Mouse (Mus musculus) hindbrain, embryonic 16.5 days (tissue): ENCODE measurements around the gene Cnga2. TPM values are rescaled to one million over a fixed set of nuclear protein-coding genes. Genes with fewer than 3 reads are reported as not detected.

Source experiments
- ATAC-seq: fragments of 200-750 bp; cut with Nextera tagmentation; 2 replicates; pipeline ENCODE4 v1.8.0; 2017; ENCODE audit warnings: moderate TSS enrichment, moderate library complexity
- H3K27ac ChIP-seq: fragments of 300-500 bp; sonication (generic); 2 replicates; pipeline ENCODE4 v1.5.1; 2014; ENCODE audit warnings: low read depth, mild to moderate bottlenecking, control low read depth, low read length, moderate library complexity
- H3K27me3 ChIP-seq: fragments of 300-500 bp; sonication (generic); replicated peaks from 2 replicates; pipeline ENCODE4 v1.6.1; 2014; ENCODE audit warnings: low read length; ENCODE audit not compliant: control insufficient read depth, insufficient read depth
- H3K36me3 ChIP-seq: fragments of 300-500 bp; sonication (generic); 2 replicates; pipeline ENCODE4 v1.6.1; 2014; ENCODE audit warnings: mild to moderate bottlenecking, low read length, moderate library complexity, mixed read lengths; ENCODE audit not compliant: control insufficient read depth, insufficient read depth
- H3K4me1 ChIP-seq: fragments of 300-500 bp; sonication (generic); 2 replicates; pipeline ENCODE4 v1.6.1; 2014; ENCODE audit warnings: low read depth, low read length; ENCODE audit not compliant: control insufficient read depth, insufficient read depth
- H3K4me2 ChIP-seq: fragments of 300-500 bp; sonication (generic); 2 replicates; pipeline ENCODE4 v1.6.1; 2014; ENCODE audit warnings: mild to moderate bottlenecking, low read length, control low read depth, moderate library complexity
- H3K4me3 ChIP-seq: fragments of 300-500 bp; sonication (generic); 2 replicates; pipeline ENCODE4 v1.5.1; 2014; ENCODE audit warnings: mild to moderate bottlenecking, low read length, control low read depth, moderate library complexity
- H3K9ac ChIP-seq: fragments of 300-500 bp; sonication (generic); 2 replicates; pipeline ENCODE4 v1.6.1; 2014; ENCODE audit warnings: low read depth, mild to moderate bottlenecking, control low read depth, low read length, moderate library complexity
- H3K9me3 ChIP-seq: fragments of 300-500 bp; sonication (generic); 2 replicates; pipeline ENCODE4 v1.6.1; 2014; ENCODE audit warnings: mild to moderate bottlenecking, low read length, moderate library complexity; ENCODE audit not compliant: control insufficient read depth
- WGBS: fragments of 180-500 bp; shearing (Covaris S2); extraction: QIAGEN DNeasy Blood & Tissue Kit; methylation state at CpG from one replicate; pipeline ENCODE4 v1.1.7; 2014; 5-methylcytosine and 5-hydroxymethylcytosine counted together
- polyA plus RNA-seq: library from polyadenylated mRNA; unstranded; fragments of >200 nt; fragmentation: Nextera tagmentation; extraction: Ambion mirVana; gene quantifications from 2 replicates; pipeline ENCODE4 v1.2.1, GENCODE M21; 2015

Cnga2 gene
- 0.19 TPM in 2 replicates for polyA plus RNA-seq

- 90% methylated on average over 3 of the region's 3 CpGs for WGBS
- H3K27ac ChIP-seq, result no peak within 1 kb of the TSS
- no peak within 1 kb of the TSS for H3K9ac ChIP-seq
- no peaks in the 10 kb centered on the region for H3K9me3 ChIP-seq
- H3K4me2 ChIP-seq, result no peak within 1 kb of the TSS
- no peaks in the 10 kb centered on the region for H3K4me1 ChIP-seq
- no peaks in the 10 kb centered on the region for H3K36me3 ChIP-seq
- no peak for ATAC-seq
- no peak within 1 kb of the TSS for H3K4me3 ChIP-seq
- H3K27me3 ChIP-seq, result no peaks in the 10 kb centered on the region
Measured at GRCm38 (mm10) chrX:71991549-71991948, at the start of gene Cnga2. Gene Cnga2 (plus strand): TSS chrX:71991849.

GRCm38 (mm10) chrX:71946631-71947030, 45.0 kb upstream of the Cnga2 start:
- WGBS, result 23% methylated on average over 3 of the region's 3 CpGs
- H3K4me3 ChIP-seq, result no peak overlapping the region
- H3K27me3 ChIP-seq, result no peaks in the 10 kb centered on the region
- no peaks in the 10 kb centered on the region for H3K9me3 ChIP-seq
- H3K27ac ChIP-seq, result no peak overlapping the region
- ATAC-seq, result no peak
- no peak overlapping the region for H3K9ac ChIP-seq
- H3K36me3 ChIP-seq, result no peaks in the 10 kb centered on the region
- no peaks in the 10 kb centered on the region for H3K4me1 ChIP-seq
- no peak overlapping the region for H3K4me2 ChIP-seq

- H3K4me3 ChIP-seq, result no peak overlapping the region
- no peak overlapping the region for H3K9ac ChIP-seq
- no peaks in the 10 kb centered on the region for H3K9me3 ChIP-seq
- ATAC-seq, result no peak
- no peak overlapping the region for H3K4me2 ChIP-seq
- no peaks in the 10 kb centered on the region for H3K36me3 ChIP-seq
- H3K27me3 ChIP-seq, result no peaks in the 10 kb centered on the region
- H3K4me1 ChIP-seq, result no peaks in the 10 kb centered on the region
- H3K27ac ChIP-seq, result no peak overlapping the region
Measured at GRCm38 (mm10) chrX:71958366-71958765, 33.3 kb upstream of the Cnga2 start.

GRCm38 (mm10) chrX:71962073-71963051, 29.3 kb upstream of the Cnga2 start, which contains the start of gene Prrg3:
Gene Prrg3 (plus strand): TSS chrX:71962624.
- WGBS, result 23% methylated on average over 44 of the region's 72 CpGs
- Histone ChIP-seq H3K27ac (peak within 1 kb of the TSS; percentile 73), H3K4me1 (peaks cover 2% of the 10 kb centered on the region; the same call in 1 of the 2 replicates), H3K9ac (peak within 1 kb of the TSS; percentile 74), H3K4me2 (peak within 1 kb of the TSS; percentile 67), H3K4me3 (peak within 1 kb of the TSS; percentile 58), H3K27me3 (no peaks in the 10 kb centered on the region), H3K9me3 (no peaks in the 10 kb centered on the region), H3K36me3 (no peaks in the 10 kb centered on the region; the same call in 1 of the 2 replicates)
- peak; percentile 91 for ATAC-seq

- no peaks in the 10 kb centered on the region for H3K9me3 ChIP-seq
- peak overlapping the region; percentile 58 for H3K4me3 ChIP-seq
- peak overlapping the region; percentile 74 for H3K9ac ChIP-seq
- peak overlapping the region; percentile 67 for H3K4me2 ChIP-seq
- ATAC-seq, result peak; percentile 62; the same call in 1 of the 2 replicates
- H3K4me1 ChIP-seq, result peaks cover 2% of the 10 kb centered on the region; the same call in 1 of the 2 replicates
- peaks cover 2% of the 10 kb centered on the region for H3K36me3 ChIP-seq
- WGBS, result 28% methylated on average over 9 of the region's 9 CpGs
- peak overlapping the region; percentile 73 for H3K27ac ChIP-seq
- H3K27me3 ChIP-seq, result no peaks in the 10 kb centered on the region
Measured at GRCm38 (mm10) chrX:71963275-71963912, 28.3 kb upstream of the Cnga2 start.

- H3K27ac ChIP-seq, result no peak overlapping the region
- H3K9me3 ChIP-seq, result no peaks in the 10 kb centered on the region
- H3K9ac ChIP-seq, result no peak overlapping the region
- peaks cover 2% of the 10 kb centered on the region; the same call in 1 of the 2 replicates for H3K4me1 ChIP-seq
- peaks cover 2% of the 10 kb centered on the region for H3K36me3 ChIP-seq
- ATAC-seq, result no peak
- H3K4me2 ChIP-seq, result no peak overlapping the region
- no peaks in the 10 kb centered on the region for H3K27me3 ChIP-seq
- WGBS, result 75% methylated on average over 1 of the region's 1 CpGs
- no peak overlapping the region for H3K4me3 ChIP-seq
Measured at GRCm38 (mm10) chrX:71968216-71968615, 23.4 kb upstream of the Cnga2 start.

- Histone ChIP-seq H3K4me2 (no peak overlapping the region), H3K9ac (no peak overlapping the region), H3K36me3 (peaks cover 2% of the 10 kb centered on the region), H3K27ac (no peak overlapping the region), H3K4me1 (no peaks in the 10 kb centered on the region), H3K27me3 (no peaks in the 10 kb centered on the region), H3K4me3 (no peak overlapping the region), H3K9me3 (no peaks in the 10 kb centered on the region)
- 82% methylated on average over 6 of the region's 6 CpGs for WGBS
- no peak for ATAC-seq
Measured at GRCm38 (mm10) chrX:71968816-71969215, 22.8 kb upstream of the Cnga2 start.

GRCm38 (mm10) chrX:71971325-71971724, 20.3 kb upstream of the Cnga2 start:
- 60% methylated on average over 5 of the region's 5 CpGs for WGBS
- Histone ChIP-seq H3K9ac (no peak overlapping the region), H3K9me3 (no peaks in the 10 kb centered on the region), H3K36me3 (peaks cover 2% of the 10 kb centered on the region; the same call in 1 of the 2 replicates), H3K4me2 (no peak overlapping the region), H3K27me3 (no peaks in the 10 kb centered on the region), H3K27ac (no peak overlapping the region), H3K4me3 (no peak overlapping the region), H3K4me1 (no peaks in the 10 kb centered on the region)
- no peak for ATAC-seq

- Histone ChIP-seq H3K27me3 (no peaks in the 10 kb centered on the region), H3K9me3 (no peaks in the 10 kb centered on the region), H3K4me1 (no peaks in the 10 kb centered on the region), H3K27ac (no peak within 1 kb of the TSS), H3K4me3 (no peak within 1 kb of the TSS), H3K4me2 (no peak within 1 kb of the TSS), H3K36me3 (peaks cover 2% of the 10 kb centered on the region; the same call in 1 of the 2 replicates), H3K9ac (no peak within 1 kb of the TSS)
- ATAC-seq, result no peak
- WGBS, result 62% methylated on average over 2 of the region's 2 CpGs
Measured at GRCm38 (mm10) chrX:71972686-71973085, 19.0 kb upstream of the Cnga2 start, which contains the start of gene Fate1. Gene Fate1 (plus strand): TSS chrX:71972986.
